Mouse (Mus musculus) adipose tissue, adult 10 weeks (tissue): ENCODE data around the gene Itpkc. TPM values are rescaled to one million over a fixed set of nuclear protein-coding genes. Genes with fewer than 3 reads are reported as not detected.

ENCODE experiments used
- polyA plus RNA-seq: library from polyadenylated mRNA; stranded (reverse); fragments of 350-450 nt; fragmentation: Illumina TruSeq; extraction: RNeasy Lipid Tissue Mini Kit (QIAGEN cat#74804); gene quantifications from one replicate; pipeline ENCODE4 v1.2.3, GENCODE M21; 2014; ENCODE audit warnings: low read depth, low replicate concordance

Gene Itpkc
- 9.1 TPM for polyA plus RNA-seq

GRCm38 (mm10) chr7:27228281-27228821 is at the start of gene Itpkc:
Gene Itpkc (minus strand): TSS chr7:27228661.

GRCm38 (mm10) chr7:27258205-27258899 is 29.9 kb upstream of the Itpkc start, which contains the start of gene Numbl:
Gene Numbl (plus strand): TSS chr7:27258433.

DNA sequence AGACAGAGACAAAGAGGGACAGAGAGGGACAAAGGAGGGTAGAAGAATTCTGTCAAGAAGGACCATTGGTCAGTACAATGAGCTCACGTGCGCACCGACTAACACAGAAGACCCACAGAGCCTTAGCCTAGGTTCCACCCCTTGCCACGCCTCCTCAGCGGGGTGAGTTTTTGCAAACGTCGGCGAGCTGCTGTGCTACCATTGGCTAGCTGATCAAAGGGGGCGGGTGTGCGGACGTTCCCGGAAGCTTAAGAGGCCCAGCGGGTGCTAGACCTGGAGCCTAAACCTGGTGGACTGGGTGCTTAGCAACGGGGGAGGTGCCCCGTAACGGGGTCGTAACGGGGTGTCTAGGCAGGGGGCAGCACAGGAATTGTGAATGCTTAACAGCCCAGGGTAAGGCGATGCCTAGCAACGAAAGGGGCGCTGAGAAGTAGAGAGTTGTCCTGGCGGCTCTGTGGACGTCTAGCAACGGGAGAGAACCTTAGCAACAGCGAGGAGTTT is 4.4 kb upstream of the Itpkc start, which contains the start of gene Coq8b:
Coq8b (plus strand) TSS at position 243 of the 501 bp plus-strand sequence.

GRCm38 (mm10) chr7:27195681-27196611 is 32.5 kb downstream of the Itpkc start, which contains the start of the genes BC024978 and Snrpa:
Gene BC024978 (plus strand): TSS chr7:27195781.
Gene Snrpa (minus strand): TSS chr7:27196271.

GRCm38 (mm10) chr7:27180837-27181695 is 47.4 kb downstream of the Itpkc start, which contains the start of the genes Gm21983 and Mia:
Gene Gm21983 (minus strand): TSS chr7:27181086.
Gene Mia (minus strand): TSS chr7:27181157.

DNA sequence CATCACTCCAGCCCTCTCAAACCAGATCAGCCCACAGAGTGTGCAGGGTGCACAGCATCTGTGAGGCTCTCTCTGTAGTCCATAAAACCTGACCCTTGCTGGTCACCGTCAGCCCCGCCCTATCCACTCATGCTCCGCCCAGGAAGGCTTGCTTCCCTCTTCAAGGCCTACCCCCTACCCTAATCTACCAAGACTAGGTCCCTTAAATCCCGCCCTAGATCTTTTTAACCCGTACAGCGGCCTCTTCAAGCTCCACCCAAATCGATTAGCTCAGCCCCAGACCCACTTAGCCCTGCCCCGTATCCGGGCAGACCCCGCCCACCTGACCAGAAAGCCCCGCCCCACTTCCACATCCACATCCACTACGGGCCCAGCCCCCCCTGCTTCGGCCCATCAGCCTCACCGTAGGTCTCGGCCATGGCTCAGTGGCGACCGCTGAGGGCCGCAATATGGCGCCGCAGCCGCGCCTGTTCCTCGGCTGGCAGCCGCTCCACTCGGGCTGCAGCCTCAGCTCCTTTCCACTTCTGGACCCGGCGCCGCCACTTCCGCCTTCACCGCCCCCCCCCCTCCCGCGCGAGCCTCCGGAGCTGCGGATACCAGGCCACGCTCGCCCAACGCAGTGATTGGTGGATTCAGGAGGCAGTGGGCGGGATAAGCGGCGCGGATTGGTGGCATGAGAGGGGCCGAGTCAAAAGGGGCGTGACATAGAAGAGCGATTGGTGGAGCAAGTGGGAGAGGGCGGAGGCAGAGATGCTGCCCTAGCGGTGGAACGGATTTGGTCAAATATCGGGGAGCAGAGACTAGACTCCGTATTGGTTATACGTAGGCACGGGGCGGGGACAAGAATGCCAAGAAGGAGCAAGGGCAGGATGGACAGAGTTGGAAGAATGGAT is 49.9 kb downstream of the Itpkc start, which contains the start of gene Rab4b:
Rab4b (minus strand) TSS at position 573 of the 893 bp plus-strand sequence.

DNA sequence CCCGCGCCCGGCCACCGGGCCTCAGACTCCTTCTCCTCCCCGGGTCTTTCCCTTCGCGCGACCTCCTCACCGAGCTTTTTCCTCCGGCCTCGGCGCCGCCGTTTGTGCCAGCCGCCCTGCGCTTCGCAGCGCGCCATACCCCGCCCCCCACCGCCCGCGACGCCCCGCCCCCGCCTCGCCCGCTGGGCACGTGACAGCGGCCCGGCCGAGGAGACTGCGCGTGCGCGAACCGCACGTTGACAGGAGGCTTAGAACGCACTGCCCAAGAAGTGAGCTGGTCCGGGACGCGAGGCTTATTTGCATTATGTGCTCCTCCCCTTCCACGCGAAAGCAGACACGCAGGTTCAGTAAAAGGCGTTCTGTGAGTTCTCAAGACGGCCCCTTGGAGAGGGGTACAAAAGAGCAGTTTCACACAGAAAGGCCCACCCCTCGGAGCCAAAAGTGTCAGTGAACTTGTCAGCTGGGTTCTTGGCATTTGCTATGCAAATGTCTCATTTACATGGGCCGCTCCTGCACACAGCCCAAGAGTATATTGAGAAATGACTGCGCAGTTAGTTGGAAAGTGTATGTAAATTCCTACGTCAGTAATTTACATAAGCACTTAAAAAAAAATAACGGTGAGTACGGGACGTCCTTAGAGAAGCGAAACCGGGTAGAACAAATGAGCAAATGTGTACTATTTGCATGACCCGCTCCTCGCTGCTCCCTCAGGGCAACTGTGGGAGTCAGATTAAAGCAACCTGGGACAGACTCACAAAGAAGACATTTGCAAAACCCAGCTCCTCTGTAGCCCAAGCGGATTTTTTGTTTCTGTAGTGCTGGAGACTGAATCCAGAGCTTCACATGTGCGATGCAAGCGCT is 61.6 kb downstream of the Itpkc start, which contains the start of gene Egln2:
Egln2 (minus strand) TSS at position 189 of the 861 bp plus-strand sequence.

Other genes starting within 250 kb of the Itpkc start
- gene Cyp2a12, start 199.6 kb downstream of the Itpkc start, polyA plus RNA-seq, result 0.17 TPM
- 21.9 TPM for gene Cyp2f2, start 108.8 kb downstream of the Itpkc start, polyA plus RNA-seq
- not detected for gene Cyp2t4, start 74.9 kb downstream of the Itpkc start, polyA plus RNA-seq
- 79.3 TPM for gene Egln2, start 61.9 kb downstream of the Itpkc start, polyA plus RNA-seq
- gene Rab4b, start 49.8 kb downstream of the Itpkc start, polyA plus RNA-seq, result 68.0 TPM
- gene Gm21983, start 47.6 kb downstream of the Itpkc start, polyA plus RNA-seq, result not detected
- 42.6 TPM for gene Mia, start 47.5 kb downstream of the Itpkc start, polyA plus RNA-seq
- gene BC024978, start 32.9 kb downstream of the Itpkc start, polyA plus RNA-seq, result 12.7 TPM
- 62.5 TPM for gene Snrpa, start 32.4 kb downstream of the Itpkc start, polyA plus RNA-seq
- 26.0 TPM for gene Coq8b, start 4.4 kb upstream of the Itpkc start, polyA plus RNA-seq
- gene Numbl, start 29.8 kb upstream of the Itpkc start, polyA plus RNA-seq, result 11.0 TPM
- gene Ltbp4, start 109.0 kb upstream of the Itpkc start, polyA plus RNA-seq, result 175 TPM
- gene Shkbp1, start 127.4 kb upstream of the Itpkc start, polyA plus RNA-seq, result 27.0 TPM
- 1.2 TPM for gene Gm20479, start 128.8 kb upstream of the Itpkc start, polyA plus RNA-seq
- gene Sptbn4, start 219.0 kb upstream of the Itpkc start, polyA plus RNA-seq, result 0.56 TPM
- gene Blvrb, start 219.3 kb upstream of the Itpkc start, polyA plus RNA-seq, result 56.7 TPM
- gene Sertad3, start 245.1 kb upstream of the Itpkc start, polyA plus RNA-seq, result 7.5 TPM